Comparison of ENCODE assay signal across 22 mouse cellular contexts in the genomic region with DNA sequence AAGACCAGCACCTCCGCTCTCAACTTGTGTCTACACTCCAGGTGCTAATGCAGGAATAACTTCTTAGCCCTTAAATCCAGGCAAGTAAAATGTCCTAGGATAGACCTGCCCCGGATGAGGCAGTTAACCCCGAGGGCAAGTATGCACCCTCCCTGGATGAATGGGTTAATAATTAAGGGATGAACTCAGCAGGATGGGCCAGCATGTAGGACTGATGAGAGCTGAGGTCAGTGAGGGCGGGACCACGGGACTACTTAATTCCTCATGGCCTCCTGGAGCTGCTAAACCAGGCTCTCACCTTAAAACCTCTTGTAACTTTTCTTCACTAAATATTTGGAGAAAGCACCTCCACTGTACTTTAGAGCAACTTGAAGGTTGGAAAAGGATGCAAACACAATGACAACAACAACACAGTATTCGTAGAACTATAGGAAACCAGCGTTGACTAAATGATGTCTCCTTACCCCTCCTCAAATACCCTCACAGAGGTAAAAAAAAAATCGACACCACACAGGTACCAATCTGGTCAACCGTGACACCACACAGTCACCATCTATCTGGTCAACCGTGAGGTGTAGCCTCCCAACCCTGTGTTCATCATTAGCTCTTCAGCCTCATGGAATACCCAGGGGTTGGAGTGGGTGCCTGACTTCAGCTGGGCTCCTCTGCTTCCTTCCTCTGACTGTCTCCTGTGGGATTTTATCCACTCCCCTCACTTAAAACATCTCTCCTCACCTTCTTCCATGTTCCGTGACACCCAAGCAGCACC.
DNase-seq lines count a peak whose midpoint lies in the region; ATAC-seq and TF ChIP-seq lines count a peak whose summit lies in the region.
"Had no signal": no experiment of that assay in that cellular context is flagged by ENCODE, and none has a peak within 500 bp of the region (broad histone marks: within the 10 kb centered on the region; RNA-seq: fewer than 3 reads in every experiment).

No protein-coding gene starts in this region.

- peaks cover 8% of the 10 kb centered on the region for H3K4me1 ChIP-seq in intestine, embryonic 16.5 days (ENCODE audit: control insufficient read depth, insufficient read depth, low read length)
- peaks cover 0 to 5% of the 10 kb centered on the region in 2 experiments; a peak in 2 of 4 replicates for H3K4me1 ChIP-seq in liver, embryonic 14.5 days (replicated peaks; ENCODE audit: control insufficient read depth in 2 of 2, insufficient read depth in 2 of 2, low read length in 1 of 2)

- H3K4me2 ChIP-seq in intestine, embryonic 16.5 days (ENCODE audit: low read depth, low read length), result no peak overlapping the region
- no peak overlapping the region for H3K4me2 ChIP-seq in liver, embryonic 14.5 days (ENCODE audit: low read depth)
- H3K4me2 ChIP-seq: hindbrain, embryonic 14.5 days; lung, embryonic 14.5 days had no signal

- WGBS in intestine, embryonic 16.5 days, result 77% methylated on average over 11 of the region's 11 CpGs
- WGBS in liver, embryonic 14.5 days (ENCODE audit: insufficient replicate concordance), result 65% methylated on average over 11 of the region's 11 CpGs

- peak; percentile 89 to 94 for DNase-seq in kidney, adult 8-10 months
- peak; percentile 85 for DNase-seq in kidney, postnatal 14 days
- peak in 1 of 3 experiments; percentile 28 for DNase-seq in liver, embryonic 14.5 days (ENCODE audit: low read depth in 3 of 3, low spot score in 3 of 3)
- DNase-seq in gastrocnemius, postnatal 4 days (ENCODE audit: low spot score in 2 of 2), result no peak
- no peak for DNase-seq in lung, postnatal 10 days
- DNase-seq in cerebellum, postnatal 14 days, result no peak
- DNase-seq in gastrocnemius, adult 2 months, result no peak
- DNase-seq: B cell, adult 2 months; cerebellum, adult 8-10 months; gastrocnemius, postnatal 25 days; heart, postnatal 10 days; layer of hippocampus, adult 9-11 months; lung, embryonic 14.5 days; retina, postnatal 1 day; right cerebral cortex, postnatal 4 days; thymus, postnatal 14 days had no signal

- H3K4me3 ChIP-seq in intestine, embryonic 16.5 days (ENCODE audit: low read length), result no peak overlapping the region
- no peak overlapping the region for H3K4me3 ChIP-seq in liver, embryonic 14.5 days (ENCODE audit: insufficient read depth in 1 of 2, low read depth in 2 of 2, low read length in 2 of 2)
- no peak overlapping the region for H3K4me3 ChIP-seq in gastrocnemius, adult 2 months
- H3K4me3 ChIP-seq: embryonic facial prominence, embryonic 10.5 days; limb, embryonic 10.5 days; midbrain, embryonic 10.5 days had no signal

- peak; percentile 66; the same call in 1 of the 2 replicates for ATAC-seq in intestine, embryonic 16.5 days
- ATAC-seq in liver, embryonic 14.5 days (ENCODE audit: insufficient read depth), result peak; percentile 65; the same call in 1 of the 2 replicates

- TF ChIP-seq EP300 in liver, embryonic 14.5 days (IDR thresholded peaks at IDR 0.05; ENCODE audit: low read depth), result no peak

- TF ChIP-seq CTCF in liver, embryonic 14.5 days (IDR thresholded peaks at IDR 0.05; ENCODE audit: low read depth), result no peak
- TF ChIP-seq CTCF in gastrocnemius, adult 2 months (IDR thresholded peaks at IDR 0.05), result no peak

- H3K9ac ChIP-seq in intestine, embryonic 16.5 days (ENCODE audit: low read depth, low read length), result no peak overlapping the region
- H3K9ac ChIP-seq in liver, embryonic 14.5 days (replicated peaks), result no peak overlapping the region
- H3K9ac ChIP-seq: hindbrain, embryonic 14.5 days; lung, embryonic 14.5 days had no signal

- H3K27me3 ChIP-seq in intestine, embryonic 16.5 days (replicated peaks; ENCODE audit: control insufficient read depth, insufficient read depth, low read length), result no peaks in the 10 kb centered on the region
- H3K27me3 ChIP-seq in liver, embryonic 14.5 days (ENCODE audit: control insufficient read depth, insufficient read depth, low read length), result no peaks in the 10 kb centered on the region

- no peaks in the 10 kb centered on the region for H3K9me3 ChIP-seq in intestine, embryonic 16.5 days (ENCODE audit: control insufficient read depth, low read length)
- H3K9me3 ChIP-seq in liver, embryonic 14.5 days (ENCODE audit: control insufficient read depth, low read length), result no peaks in the 10 kb centered on the region
- H3K9me3 ChIP-seq: embryonic facial prominence, embryonic 10.5 days; limb, embryonic 10.5 days; midbrain, embryonic 10.5 days had no signal

- H3K36me3 ChIP-seq in intestine, embryonic 16.5 days (ENCODE audit: control insufficient read depth, insufficient read depth, low read length), result no peaks in the 10 kb centered on the region
- H3K36me3 ChIP-seq in liver, embryonic 14.5 days (replicated peaks; ENCODE audit: control insufficient read depth, insufficient read depth, low read depth), result no peaks in the 10 kb centered on the region
- H3K36me3 ChIP-seq: embryonic facial prominence, embryonic 10.5 days; limb, embryonic 10.5 days; midbrain, embryonic 10.5 days had no signal

- no peak overlapping the region for H3K27ac ChIP-seq in intestine, embryonic 16.5 days (ENCODE audit: low read length)
- no peak overlapping the region for H3K27ac ChIP-seq in liver, embryonic 14.5 days
- no peak overlapping the region for H3K27ac ChIP-seq in gastrocnemius, adult 2 months
- H3K27ac ChIP-seq: embryonic facial prominence, embryonic 10.5 days; hindbrain, embryonic 14.5 days; limb, embryonic 10.5 days; macrophage; midbrain, embryonic 10.5 days had no signal

- intact Hi-C loops in gastrocnemius, adult 2 months (cut with DNase I), result no loop called here

Comparison
In these comparisons a context has a peak if more than half of its experiments do, and no peak if none do; other contexts are left out.
1. DNase-seq: peak in kidney, adult 8-10 months (2 of 2) and kidney, postnatal 14 days (single experiment); none in gastrocnemius, postnatal 4 days (0 of 2), lung, postnatal 10 days (single experiment), cerebellum, postnatal 14 days (0 of 2) and gastrocnemius, adult 2 months (single experiment).